Mouse (Mus musculus): ENCODE measurements at regions not wholly inside any gene's neighbourhood (a gene's known extent, or its start where the extent isn't known, plus 50 kb on each side); places are given as distances from the start of the nearest gene placed in this dataset.

- Histone ChIP-seq H3K36me3 (replicated peaks) (no peaks in the 10 kb centered on the region), H3K27ac (no peak overlapping the region), H3K9me3 (no peaks in the 10 kb centered on the region), H3K27me3 (ENCODE audit: poor library complexity, severe bottlenecking) (no peaks in the 10 kb centered on the region), H3K4me3 (no peak overlapping the region), H3K4me1 (peaks cover 6% of the 10 kb centered on the region)
- no peak for DNase-seq (ENCODE audit: extremely low spot score, low spot score)
Observed at GRCm38 (mm10) chr8:128219539-128219938, 138.9 kb upstream of the Nrp1 start.

GRCm38 (mm10) chr8:128223092-128223491 lies 135.3 kb upstream of the Nrp1 start:
- WGBS = 85% methylated on average over 1 of the region's 1 CpGs
- H3K4me1 ChIP-seq = no peaks in the 10 kb centered on the region
- H3K27ac ChIP-seq = no peak overlapping the region
- DNase-seq (ENCODE audit: extremely low spot score, low spot score) = no peak
- no peaks in the 10 kb centered on the region for H3K27me3 ChIP-seq (ENCODE audit: poor library complexity, severe bottlenecking)
- H3K9me3 ChIP-seq = no peaks in the 10 kb centered on the region
- H3K36me3 ChIP-seq (replicated peaks) = no peaks in the 10 kb centered on the region
- H3K4me3 ChIP-seq = no peak overlapping the region

- H3K4me3 ChIP-seq = no peak overlapping the region
Observed at GRCm38 (mm10) chr8:128223522-128223921, 134.9 kb upstream of the Nrp1 start.

GRCm38 (mm10) chr8:128225123-128225522 lies 133.3 kb upstream of the Nrp1 start:
- Histone ChIP-seq H3K36me3 (replicated peaks) (no peaks in the 10 kb centered on the region), H3K27ac (no peak overlapping the region), H3K4me1 (no peaks in the 10 kb centered on the region), H3K4me3 (no peak overlapping the region), H3K9me3 (no peaks in the 10 kb centered on the region), H3K27me3 (ENCODE audit: poor library complexity, severe bottlenecking) (no peaks in the 10 kb centered on the region)
- WGBS = 93% methylated on average over 2 of the region's 2 CpGs
- no peak for DNase-seq (ENCODE audit: extremely low spot score, low spot score)

More at GRCm38 (mm10) chr8:128223522-128223921, 134.9 kb upstream of the Nrp1 start:
- H3K4me1 ChIP-seq = no peaks in the 10 kb centered on the region
- DNase-seq (ENCODE audit: extremely low spot score, low spot score) = no peak
- H3K9me3 ChIP-seq = no peaks in the 10 kb centered on the region
- H3K27ac ChIP-seq = no peak overlapping the region
- H3K27me3 ChIP-seq (ENCODE audit: poor library complexity, severe bottlenecking) = no peaks in the 10 kb centered on the region
- no peaks in the 10 kb centered on the region for H3K36me3 ChIP-seq (replicated peaks)

GRCm38 (mm10) chr8:128235071-128235470 lies 123.3 kb upstream of the Nrp1 start:
- no peaks in the 10 kb centered on the region for H3K4me1 ChIP-seq
- no peaks in the 10 kb centered on the region for H3K36me3 ChIP-seq (replicated peaks)
- H3K27me3 ChIP-seq (ENCODE audit: poor library complexity, severe bottlenecking) = no peaks in the 10 kb centered on the region
- DNase-seq (ENCODE audit: extremely low spot score, low spot score) = no peak
- no peak overlapping the region for H3K4me3 ChIP-seq
- no peak overlapping the region for H3K27ac ChIP-seq
- 86% methylated on average over 11 of the region's 11 CpGs for WGBS
- H3K9me3 ChIP-seq = no peaks in the 10 kb centered on the region

GRCm38 (mm10) chr8:128235527-128235926 lies 122.9 kb upstream of the Nrp1 start:
- DNase-seq (ENCODE audit: extremely low spot score, low spot score) = no peak
- WGBS = 88% methylated on average over 5 of the region's 5 CpGs
- no peaks in the 10 kb centered on the region for H3K4me1 ChIP-seq
- H3K36me3 ChIP-seq (replicated peaks) = no peaks in the 10 kb centered on the region
- no peak overlapping the region for H3K4me3 ChIP-seq
- H3K27ac ChIP-seq = no peak overlapping the region
- no peaks in the 10 kb centered on the region for H3K27me3 ChIP-seq (ENCODE audit: poor library complexity, severe bottlenecking)
- no peaks in the 10 kb centered on the region for H3K9me3 ChIP-seq

- H3K27me3 ChIP-seq (ENCODE audit: poor library complexity, severe bottlenecking) = no peaks in the 10 kb centered on the region
- H3K4me1 ChIP-seq = no peaks in the 10 kb centered on the region
- H3K4me3 ChIP-seq = no peak overlapping the region
- DNase-seq (ENCODE audit: extremely low spot score, low spot score) = no peak
- no peaks in the 10 kb centered on the region for H3K9me3 ChIP-seq
- no peaks in the 10 kb centered on the region for H3K36me3 ChIP-seq (replicated peaks)
- no peak overlapping the region for H3K27ac ChIP-seq
- 88% methylated on average over 2 of the region's 2 CpGs for whole genome bisulfite sequencing
Observed at GRCm38 (mm10) chr8:128236097-128236496, 122.3 kb upstream of the Nrp1 start.

- WGBS = 91% methylated on average over 2 of the region's 2 CpGs
- Histone ChIP-seq H3K27me3 (ENCODE audit: poor library complexity, severe bottlenecking) (no peaks in the 10 kb centered on the region), H3K9me3 (no peaks in the 10 kb centered on the region), H3K36me3 (replicated peaks) (no peaks in the 10 kb centered on the region), H3K4me3 (no peak overlapping the region), H3K4me1 (no peaks in the 10 kb centered on the region), H3K27ac (no peak overlapping the region)
- no peak for DNase-seq (ENCODE audit: extremely low spot score, low spot score)
Observed at GRCm38 (mm10) chr8:128238948-128239347, 119.5 kb upstream of the Nrp1 start.

- DNase-seq (ENCODE audit: extremely low spot score, low spot score) = no peak
- 70% methylated on average over 1 of the region's 1 CpGs for WGBS
Observed at GRCm38 (mm10) chr8:128239783-128240182, 118.6 kb upstream of the Nrp1 start.

GRCm38 (mm10) chr8:128241200-128241599 lies 117.2 kb upstream of the Nrp1 start:
- H3K27me3 ChIP-seq (ENCODE audit: poor library complexity, severe bottlenecking) = no peaks in the 10 kb centered on the region
- no peaks in the 10 kb centered on the region for H3K36me3 ChIP-seq (replicated peaks)
- H3K4me3 ChIP-seq = no peak overlapping the region
- no peak overlapping the region for H3K27ac ChIP-seq
- no peaks in the 10 kb centered on the region for H3K9me3 ChIP-seq
- H3K4me1 ChIP-seq = no peaks in the 10 kb centered on the region
- WGBS = 93% methylated on average over 1 of the region's 1 CpGs
- DNase-seq (ENCODE audit: extremely low spot score, low spot score) = no peak

More at GRCm38 (mm10) chr8:128239783-128240182, 118.6 kb upstream of the Nrp1 start:
- Histone ChIP-seq H3K4me3 (no peak overlapping the region), H3K36me3 (replicated peaks) (no peaks in the 10 kb centered on the region), H3K9me3 (no peaks in the 10 kb centered on the region), H3K27ac (no peak overlapping the region), H3K27me3 (ENCODE audit: poor library complexity, severe bottlenecking) (no peaks in the 10 kb centered on the region), H3K4me1 (no peaks in the 10 kb centered on the region)

GRCm38 (mm10) chr8:128242465-128243251 lies 115.7 kb upstream of the Nrp1 start:
- no peak overlapping the region for H3K4me3 ChIP-seq
- no peaks in the 10 kb centered on the region for H3K4me1 ChIP-seq
- no peak for DNase-seq (ENCODE audit: extremely low spot score, low spot score)
- H3K36me3 ChIP-seq (replicated peaks) = no peaks in the 10 kb centered on the region
- no peaks in the 10 kb centered on the region for H3K27me3 ChIP-seq (ENCODE audit: poor library complexity, severe bottlenecking)
- no peaks in the 10 kb centered on the region for H3K9me3 ChIP-seq
- 87% methylated on average over 3 of the region's 3 CpGs for WGBS
- H3K27ac ChIP-seq = no peak overlapping the region

GRCm38 (mm10) chr8:128251723-128252122 lies 106.7 kb upstream of the Nrp1 start:
- no peak overlapping the region for H3K4me3 ChIP-seq
- H3K27me3 ChIP-seq (ENCODE audit: poor library complexity, severe bottlenecking) = no peaks in the 10 kb centered on the region
- no peak for DNase-seq (ENCODE audit: extremely low spot score, low spot score)
- H3K27ac ChIP-seq = no peak overlapping the region
- no peaks in the 10 kb centered on the region for H3K4me1 ChIP-seq
- H3K36me3 ChIP-seq (replicated peaks) = no peaks in the 10 kb centered on the region
- no peaks in the 10 kb centered on the region for H3K9me3 ChIP-seq
- 73% methylated on average over 2 of the region's 2 CpGs for WGBS

GRCm38 (mm10) chr8:128260836-128261235 lies 97.6 kb upstream of the Nrp1 start:
- WGBS = 81% methylated on average over 3 of the region's 3 CpGs
- Histone ChIP-seq H3K4me1 (peaks cover 26% of the 10 kb centered on the region), H3K36me3 (replicated peaks) (no peaks in the 10 kb centered on the region), H3K4me3 (no peak overlapping the region), H3K9me3 (no peaks in the 10 kb centered on the region), H3K27ac (no peak overlapping the region), H3K27me3 (ENCODE audit: poor library complexity, severe bottlenecking) (no peaks in the 10 kb centered on the region)
- no peak for DNase-seq (ENCODE audit: extremely low spot score, low spot score)

- H3K27me3 ChIP-seq (ENCODE audit: poor library complexity, severe bottlenecking) = no peaks in the 10 kb centered on the region
- DNase-seq (ENCODE audit: extremely low spot score, low spot score) = no peak
- no peaks in the 10 kb centered on the region for H3K9me3 ChIP-seq
- H3K4me1 ChIP-seq = peaks cover 30% of the 10 kb centered on the region
- H3K36me3 ChIP-seq (replicated peaks) = no peaks in the 10 kb centered on the region
- H3K4me3 ChIP-seq = no peak overlapping the region
- whole genome bisulfite sequencing = 90% methylated on average over 3 of the region's 3 CpGs
- no peak overlapping the region for H3K27ac ChIP-seq
Observed at GRCm38 (mm10) chr8:128261367-128261766, 97.0 kb upstream of the Nrp1 start.

All from forebrain, embryonic 10.5 days (tissue).